Mouse (Mus musculus) kidney, adult 2 months (tissue): ENCODE data around the gene Chrm4. TPM values are rescaled to one million over a fixed set of nuclear protein-coding genes. Genes with fewer than 3 reads are reported as not detected.

Experiments used
- DNase-seq: peaks from one replicate; pipeline ENCODE4 v3.0.0; 2021
- H3K27ac ChIP-seq: fragments of 200-500 bp; 2 replicates; pipeline ENCODE4 v1.5.1; 2012; ENCODE audit warnings: low read depth, low read length, control low read depth, inconsistent platforms; ENCODE audit not compliant: insufficient read depth
- H3K27me3 ChIP-seq: fragments of 200-500 bp; replicated peaks from 2 replicates; pipeline ENCODE4 v1.6.1; 2012; ENCODE audit warnings: mild to moderate bottlenecking, moderate library complexity, low read length, inconsistent platforms; ENCODE audit not compliant: control insufficient read depth, insufficient read depth
- H3K36me3 ChIP-seq: fragments of 200-500 bp; 2 replicates; pipeline ENCODE4 v1.6.1; 2012; ENCODE audit warnings: mild to moderate bottlenecking, moderate library complexity, low read length, inconsistent platforms; ENCODE audit not compliant: control insufficient read depth, insufficient read depth
- H3K4me1 ChIP-seq: fragments of 200-500 bp; 2 replicates; pipeline ENCODE4 v1.6.1; 2011; ENCODE audit warnings: low read length; ENCODE audit not compliant: control insufficient read depth, insufficient read depth
- H3K4me3 ChIP-seq: fragments of 200-500 bp; 2 replicates; pipeline ENCODE4 v1.5.1; 2011; ENCODE audit warnings: mild to moderate bottlenecking, low read depth, low read length, control low read depth; ENCODE audit not compliant: insufficient read depth
- CTCF ChIP-seq: fragments of 200-500 bp; conservative IDR thresholded peaks from 2 replicates; pipeline ENCODE4 v1.5.1; 2011; ENCODE audit warnings: low read depth, mild to moderate bottlenecking, control low read depth, low read length, moderate library complexity, mixed read lengths; ENCODE audit not compliant: insufficient read depth, insufficient read length
- POLR2A ChIP-seq: fragments of 200-500 bp; IDR thresholded peaks from one replicate; pipeline ENCODE4 v1.6.1; 2011; ENCODE audit warnings: low read depth, low read length, control low read depth
- WGBS: fragments of 180-500 bp; shearing (Covaris S2); methylation state at CpG from one replicate; pipeline ENCODE4 v1.1.7; 2018; 5-methylcytosine and 5-hydroxymethylcytosine counted together
- polyA plus RNA-seq: library from polyadenylated mRNA; depleted of rRNA; stranded (reverse); fragments of >200 nt; gene quantifications from 2 replicates; pipeline ENCODE4 v1.2.3, GENCODE M21; 2012

Gene Chrm4
- polyA plus RNA-seq, 1 experiment, result 0.11 TPM

DNA sequence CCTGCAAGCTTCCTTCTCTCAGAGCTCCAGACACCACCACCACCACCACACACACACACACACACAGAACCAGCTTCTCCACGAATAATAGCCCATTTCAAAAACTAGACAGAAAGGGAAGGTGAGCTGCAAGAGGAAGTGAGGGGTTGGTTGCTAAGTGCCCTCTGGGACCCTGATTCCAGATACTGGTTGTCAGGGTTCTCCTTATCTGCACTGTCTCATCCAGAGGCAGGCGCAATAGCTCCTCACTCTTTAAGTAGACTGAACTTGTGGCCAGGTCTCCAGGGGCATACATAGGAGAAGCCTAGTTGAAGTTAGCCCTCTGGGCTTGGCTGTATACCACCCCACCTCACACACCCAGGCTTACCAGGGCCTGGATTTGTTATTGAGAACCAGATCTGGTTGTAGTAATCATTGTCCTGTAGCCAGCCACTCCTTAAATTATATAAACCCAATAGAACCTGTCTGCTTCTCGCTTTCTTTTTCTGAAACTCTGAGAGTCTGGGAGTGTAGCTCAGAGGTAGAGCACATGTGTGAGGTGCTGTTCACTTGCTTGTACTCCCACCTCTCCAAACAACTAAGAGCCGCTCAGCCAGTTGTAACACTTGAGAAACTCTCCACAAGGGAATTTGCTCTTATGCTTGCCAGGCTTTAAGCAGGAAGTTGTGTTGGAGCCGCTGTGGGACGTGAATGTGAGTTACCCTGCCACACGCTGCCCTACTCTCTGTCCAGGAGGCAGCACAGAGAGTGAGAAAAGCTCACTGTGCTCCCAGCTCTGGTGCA, 13.5 kb upstream of the Chrm4 start:
- H3K27me3 ChIP-seq, result no peaks in the 10 kb centered on the region
- TF ChIP-seq CTCF, result no peak
- no peak for TF ChIP-seq POLR2A
- H3K36me3 ChIP-seq, result peaks cover 8% of the 10 kb centered on the region
- WGBS, result 83% methylated on average over 7 of the region's 7 CpGs
- no peak for DNase-seq
- H3K4me3 ChIP-seq, result no peak overlapping the region
- no peak overlapping the region for H3K27ac ChIP-seq
- no peaks in the 10 kb centered on the region for H3K4me1 ChIP-seq

DNA sequence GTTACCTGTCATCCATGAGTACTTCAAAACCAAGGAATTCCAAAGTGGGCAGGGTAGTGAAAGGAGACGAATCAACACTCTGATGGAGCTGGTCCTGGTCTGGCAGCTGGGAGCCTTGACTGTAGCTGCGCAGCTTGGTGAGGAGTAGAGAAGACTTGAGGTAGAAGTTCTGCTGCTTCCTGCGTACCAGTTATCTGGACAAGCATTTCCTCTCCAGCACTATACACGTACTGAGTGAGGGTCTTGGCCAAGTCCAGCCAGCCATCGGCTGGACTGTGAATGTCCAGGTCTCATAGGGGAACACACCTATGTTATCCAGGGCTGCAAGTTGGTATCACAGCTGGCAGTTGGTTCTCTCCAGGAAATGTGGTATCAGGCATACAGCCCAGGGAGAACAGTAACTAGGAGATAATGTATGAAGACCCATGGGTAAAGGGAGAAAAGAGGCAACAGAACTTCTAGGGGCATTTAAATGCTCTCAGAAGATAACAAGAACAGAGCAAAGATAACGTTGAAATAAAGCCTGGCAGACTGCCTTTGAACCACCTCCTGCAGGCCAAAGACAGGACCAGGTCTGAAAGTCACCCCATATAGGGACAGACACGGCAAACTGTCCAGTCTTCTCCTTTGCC, 10.6 kb upstream of the Chrm4 start:
- Histone ChIP-seq H3K36me3 (peaks cover 2% of the 10 kb centered on the region), H3K27ac (no peak overlapping the region), H3K4me3 (no peak overlapping the region), H3K4me1 (0 out of 2 replicates have a peak, but pooled peaks cover 2% of the 10 kb centered on the region), H3K27me3 (no peaks in the 10 kb centered on the region)
- TF ChIP-seq POLR2A, result no peak
- no peak for TF ChIP-seq CTCF
- WGBS, result 90% methylated on average over 7 of the region's 7 CpGs
- DNase-seq, result no peak

DNA sequence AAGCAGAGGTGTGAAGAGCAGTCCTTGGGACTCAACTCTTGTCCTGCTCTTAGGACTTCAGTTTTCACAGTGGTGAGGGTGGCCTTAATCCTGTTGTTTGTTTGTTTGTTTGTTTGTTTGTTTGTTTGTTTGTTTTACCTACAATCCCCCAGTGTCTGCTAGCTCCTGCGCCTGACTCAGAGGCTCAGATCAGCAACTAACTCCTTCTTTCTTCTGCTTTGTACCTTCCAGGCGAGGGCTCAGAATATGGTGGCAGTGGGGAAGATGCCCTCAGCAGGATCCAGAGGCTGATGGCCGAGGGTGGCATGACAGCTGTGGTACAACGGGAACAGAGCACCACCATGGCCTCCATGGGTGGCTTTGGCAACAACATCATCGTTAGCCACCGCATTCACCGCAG, 10.0 kb upstream of the Chrm4 start:
- Histone ChIP-seq H3K27ac (no peak overlapping the region), H3K4me3 (no peak overlapping the region), H3K36me3 (peaks cover 2% of the 10 kb centered on the region), H3K4me1 (0 out of 2 replicates have a peak, but pooled peaks cover 3% of the 10 kb centered on the region), H3K27me3 (no peaks in the 10 kb centered on the region)
- WGBS, result 96% methylated on average over 7 of the region's 7 CpGs
- TF ChIP-seq POLR2A, result no peak
- TF ChIP-seq CTCF, result no peak
- DNase-seq, result no peak

DNA sequence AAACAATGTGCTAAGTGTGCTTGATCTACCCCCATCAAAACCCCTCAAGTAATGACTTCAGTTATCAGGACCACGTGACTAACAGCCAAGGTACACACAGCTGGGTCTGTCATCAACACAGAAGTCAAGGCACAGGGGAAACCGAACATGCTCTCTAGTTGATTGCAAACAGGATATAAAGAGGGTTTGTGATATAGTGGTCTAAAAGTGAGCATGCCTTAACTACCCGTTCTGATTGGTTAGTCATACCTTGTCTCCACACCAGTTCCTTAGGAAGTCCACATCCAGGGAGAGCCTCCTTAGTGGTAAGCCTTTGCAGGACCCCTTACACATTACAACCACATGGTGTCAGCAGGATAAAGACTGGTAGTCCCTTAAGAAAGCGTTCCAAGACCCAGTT, 6.9 kb upstream of the Chrm4 start:
- Histone ChIP-seq H3K36me3 (no peaks in the 10 kb centered on the region), H3K27ac (no peak overlapping the region), H3K4me3 (no peak overlapping the region), H3K27me3 (peaks cover 4% of the 10 kb centered on the region; the same call in 1 of the 2 replicates), H3K4me1 (peaks cover 3% of the 10 kb centered on the region; the same call in 1 of the 2 replicates)
- no peak for DNase-seq
- WGBS, result 78% methylated on average over 4 of the region's 4 CpGs
- TF ChIP-seq CTCF (no peak), POLR2A (no peak)

DNA sequence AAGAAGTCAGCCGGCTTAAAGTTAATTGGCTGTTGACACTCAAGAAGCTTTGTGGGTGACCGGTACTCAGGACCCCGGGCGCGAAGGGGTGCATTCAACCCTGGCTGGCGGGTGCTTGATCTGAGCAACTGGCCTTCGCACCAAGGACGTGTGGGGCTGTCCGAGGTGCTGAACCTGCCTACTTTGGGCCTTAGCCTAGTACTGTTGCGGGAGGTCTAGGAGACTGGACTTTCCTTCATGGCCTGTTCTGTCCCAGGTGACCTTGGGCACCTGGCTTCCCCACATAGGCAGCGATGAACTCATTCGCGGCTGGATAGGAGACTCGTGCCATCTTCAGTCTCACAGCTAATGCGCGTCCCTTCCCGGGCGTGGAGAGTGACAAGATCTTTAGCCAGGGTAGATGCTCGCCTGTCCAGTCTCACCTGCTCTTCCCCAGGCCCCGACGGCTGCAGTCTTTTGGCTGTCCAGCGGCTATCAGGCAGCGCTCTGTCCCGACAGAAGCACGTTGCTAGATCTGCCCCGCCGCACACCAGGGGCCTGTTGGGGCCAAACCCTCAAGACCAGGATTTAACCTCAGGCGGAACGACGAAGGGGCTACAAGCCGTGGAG, 5.8 kb upstream of the Chrm4 start:
- TF ChIP-seq CTCF (no peak), POLR2A (no peak)
- peak; percentile 83 for DNase-seq
- peaks cover 3% of the 10 kb centered on the region; the same call in 1 of the 2 replicates for H3K4me1 ChIP-seq
- peak overlapping the region; percentile 48; the same call in 1 of the 2 replicates for H3K4me3 ChIP-seq
- H3K36me3 ChIP-seq, result no peaks in the 10 kb centered on the region
- peaks cover 4% of the 10 kb centered on the region; the same call in 1 of the 2 replicates for H3K27me3 ChIP-seq
- H3K27ac ChIP-seq, result no peak overlapping the region
- WGBS, result 2% methylated on average over 31 of the region's 31 CpGs

DNA sequence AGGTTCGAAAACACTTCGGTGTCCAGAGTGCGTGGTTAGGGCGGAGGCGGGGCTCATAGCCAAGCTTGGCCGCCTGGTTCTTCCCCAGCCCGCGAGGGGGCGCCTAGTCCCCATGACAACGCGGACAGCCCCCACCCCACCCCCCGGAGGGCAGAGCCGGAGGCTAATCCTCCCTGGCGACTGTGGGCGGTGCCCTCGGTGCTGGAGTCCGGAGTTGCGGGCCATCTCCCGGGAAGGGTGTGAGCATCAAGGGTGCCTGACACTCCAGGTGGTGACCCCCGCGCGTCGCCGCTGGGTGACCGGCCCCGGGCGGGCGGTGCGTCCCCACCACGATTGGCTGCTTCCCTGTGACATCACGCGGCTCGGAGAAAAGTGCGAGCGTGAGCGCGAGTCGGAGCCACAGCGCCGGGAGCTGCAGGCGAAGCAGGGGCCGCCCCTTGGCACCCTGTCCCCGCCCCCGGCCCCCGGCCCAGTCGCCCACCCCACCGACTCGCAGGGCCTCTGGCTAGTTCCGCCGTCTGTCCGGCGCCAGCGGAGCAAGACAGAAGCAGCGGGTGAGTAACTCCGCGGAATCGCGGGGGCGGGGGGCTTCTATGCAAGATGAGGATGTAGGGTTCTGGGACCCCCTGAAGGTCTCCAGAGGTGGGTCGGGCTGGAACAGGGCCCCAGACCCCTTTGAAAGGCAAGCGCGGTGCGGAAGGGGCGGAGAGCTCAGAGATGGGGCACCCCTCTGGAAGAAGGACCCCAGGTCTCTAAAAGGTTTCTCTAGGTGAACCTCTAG, 5.1 kb upstream of the Chrm4 start:
- under 1% methylated on average over 63 of the region's 64 CpGs for WGBS
- peaks cover 4% of the 10 kb centered on the region; the same call in 1 of the 2 replicates for H3K27me3 ChIP-seq
- peak overlapping the region; percentile 48 for H3K4me3 ChIP-seq
- H3K27ac ChIP-seq, result no peak overlapping the region
- peak; percentile 49 for DNase-seq
- H3K4me1 ChIP-seq, result peaks cover 3% of the 10 kb centered on the region; the same call in 1 of the 2 replicates
- H3K36me3 ChIP-seq, result no peaks in the 10 kb centered on the region
- 0 out of 2 replicates have a peak, but pooled peaks have one; percentile 20 for TF ChIP-seq CTCF
- TF ChIP-seq POLR2A, result no peak
